Mouse (Mus musculus) forebrain, embryonic 14.5 days (tissue): ENCODE measurements around the gene Grik3. TPM values are rescaled to one million over a fixed set of nuclear protein-coding genes. Genes with fewer than 3 reads are reported as not detected.

Source experiments
- ATAC-seq: fragments of 200-750 bp; cut with Nextera tagmentation; 2 replicates; pipeline ENCODE4 v1.8.0; 2017; ENCODE audit warnings: mild to moderate bottlenecking, moderate library complexity
- DNase-seq: peaks from one replicate; pipeline ENCODE4 v3.0.0-alpha.2; 2015; ENCODE audit warnings: low spot score
- H3K27ac ChIP-seq: fragments of 300-500 bp; sonication (generic); 2 replicates; pipeline ENCODE4 v1.5.1; 2014; ENCODE audit warnings: low read depth, mild to moderate bottlenecking, control low read depth, low read length, moderate library complexity
- H3K27me3 ChIP-seq: fragments of 300-500 bp; sonication (generic); replicated peaks from 2 replicates; pipeline ENCODE4 v1.6.1; 2014; ENCODE audit warnings: low read length, control low read depth, mixed read lengths; ENCODE audit not compliant: control insufficient read depth, insufficient read depth
- H3K36me3 ChIP-seq: fragments of 300-500 bp; sonication (generic); 2 replicates; pipeline ENCODE4 v1.6.1; 2014; ENCODE audit warnings: low read length, control low read depth; ENCODE audit not compliant: control insufficient read depth, insufficient read depth
- H3K4me1 ChIP-seq: fragments of 300-500 bp; sonication (generic); 2 replicates; pipeline ENCODE4 v1.6.1; 2014; ENCODE audit warnings: antibody characterized with exemption, low read length, control low read depth; ENCODE audit not compliant: control insufficient read depth, insufficient read depth
- H3K4me2 ChIP-seq: fragments of 300-500 bp; sonication (generic); 2 replicates; pipeline ENCODE4 v1.6.1; 2014; ENCODE audit warnings: mild to moderate bottlenecking, control low read depth, low read length
- H3K4me3 ChIP-seq: fragments of 300-500 bp; sonication (generic); 2 replicates; pipeline ENCODE4 v1.5.1; 2014; ENCODE audit warnings: low read depth, low read length, control low read depth
- H3K9ac ChIP-seq: fragments of 300-500 bp; sonication (generic); 2 replicates; pipeline ENCODE4 v1.6.1; 2014; ENCODE audit warnings: mild to moderate bottlenecking, low read length, control low read depth, moderate library complexity
- H3K9me3 ChIP-seq: fragments of 300-500 bp; sonication (generic); replicated peaks from 2 replicates; pipeline ENCODE4 v1.6.1; 2016; ENCODE audit warnings: low read length, control low read depth, mixed read lengths; ENCODE audit not compliant: control insufficient read depth
- WGBS: fragments of 180-500 bp; shearing (Covaris S2); extraction: QIAGEN DNeasy Blood & Tissue Kit; methylation state at CpG from one replicate; pipeline ENCODE4 v1.1.7; 2014; 5-methylcytosine and 5-hydroxymethylcytosine counted together
- polyA plus RNA-seq: library from polyadenylated mRNA; unstranded; fragments of >200 nt; fragmentation: Nextera tagmentation; extraction: Ambion mirVana; gene quantifications from 2 replicates; pipeline ENCODE4 v1.2.1, GENCODE M21; 2014

Grik3 gene
- polyA plus RNA-seq, 1 experiment from 2014 or later = 4.3 TPM

DNA sequence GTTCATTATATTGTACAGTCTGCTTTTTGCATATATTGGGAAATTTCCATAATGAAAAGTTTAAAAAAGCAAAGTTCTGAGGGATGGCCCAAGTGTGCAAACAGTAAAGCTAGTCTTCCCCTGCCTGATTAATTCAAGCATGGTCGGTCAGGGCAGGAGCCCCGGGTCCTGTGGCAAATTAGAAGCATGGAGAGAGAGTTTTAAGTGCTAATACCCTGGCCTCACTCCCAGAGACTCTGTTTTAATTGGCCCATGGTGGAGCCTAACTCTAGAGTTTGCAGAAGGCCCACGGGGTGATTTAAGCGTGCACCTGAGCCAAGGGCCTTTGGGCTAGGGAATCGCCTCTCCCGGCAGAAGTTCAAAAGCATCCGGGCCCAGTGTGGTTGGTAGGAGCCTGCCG, 215.2 kb downstream of the Grik3 start:
- Histone ChIP-seq H3K4me1 (peaks cover 27% of the 10 kb centered on the region), H3K27ac (no peak overlapping the region), H3K27me3 (no peaks in the 10 kb centered on the region), H3K36me3 (peaks cover 26% of the 10 kb centered on the region; the same call in 1 of the 2 replicates), H3K9me3 (no peaks in the 10 kb centered on the region), H3K4me2 (no peak overlapping the region), H3K9ac (no peak overlapping the region), H3K4me3 (no peak overlapping the region)
- WGBS = 21% methylated on average over 8 of the region's 8 CpGs
- DNase-seq (peak; percentile 82), ATAC-seq (peak; percentile 40; the same call in 1 of the 2 replicates)

DNA sequence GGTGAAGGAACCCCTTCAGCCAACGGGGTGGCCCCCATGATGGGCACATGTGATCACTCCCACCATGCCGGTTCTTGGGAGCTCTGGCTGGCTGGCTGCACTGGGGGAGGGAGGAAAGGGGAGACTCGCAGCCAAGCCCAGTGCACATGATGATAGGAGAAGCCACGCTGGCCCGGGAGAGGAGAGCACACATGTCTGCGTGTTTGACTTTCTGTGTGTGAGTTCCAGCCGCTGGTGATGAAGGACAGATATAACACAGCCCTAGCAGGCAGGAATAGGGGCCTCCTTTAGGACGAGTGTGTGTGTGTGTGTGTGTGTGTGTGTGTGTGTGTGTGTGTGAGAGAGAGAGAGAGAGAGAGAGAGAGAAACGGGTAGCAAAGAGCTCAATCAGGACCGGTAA, 219.2 kb downstream of the Grik3 start:
- no peaks in the 10 kb centered on the region for H3K27me3 ChIP-seq
- no peak overlapping the region for H3K27ac ChIP-seq
- no peak overlapping the region for H3K4me2 ChIP-seq
- peaks cover 5% of the 10 kb centered on the region for H3K4me1 ChIP-seq
- 88% methylated on average over 8 of the region's 10 CpGs for WGBS
- H3K36me3 ChIP-seq = peaks cover 22% of the 10 kb centered on the region; the same call in 1 of the 2 replicates
- H3K9ac ChIP-seq = no peak overlapping the region
- H3K4me3 ChIP-seq = no peak overlapping the region
- DNase-seq (no peak), ATAC-seq (no peak)
- H3K9me3 ChIP-seq = no peaks in the 10 kb centered on the region

DNA sequence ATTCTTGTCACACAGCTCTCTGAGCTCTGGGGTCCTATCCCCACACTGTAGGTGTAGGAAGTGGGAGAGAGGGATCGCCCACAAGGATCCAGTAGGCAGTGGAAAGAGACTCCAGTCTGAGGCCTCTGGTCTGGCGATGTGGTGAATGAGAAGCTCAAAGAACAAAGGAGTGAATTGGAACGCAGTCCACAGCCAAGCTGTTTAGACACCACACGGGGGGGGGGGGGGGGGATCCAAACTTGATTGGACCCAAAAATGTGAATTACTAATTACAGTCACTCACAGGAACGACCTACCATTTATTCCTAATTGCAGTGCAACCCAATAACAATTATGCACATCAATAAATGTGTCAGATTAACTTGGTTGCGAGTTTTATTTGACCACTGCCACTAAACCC, 227.4 kb downstream of the Grik3 start:
- H3K9me3 ChIP-seq = no peaks in the 10 kb centered on the region
- peaks cover 20% of the 10 kb centered on the region for H3K4me1 ChIP-seq
- no peaks in the 10 kb centered on the region for H3K36me3 ChIP-seq
- DNase-seq = peak; percentile 38
- no peak for ATAC-seq
- 12% methylated on average over 6 of the region's 6 CpGs for WGBS
- H3K27me3 ChIP-seq = no peaks in the 10 kb centered on the region; the same call in 1 of the 2 replicates
- H3K4me2 ChIP-seq = peak overlapping the region; percentile 3; the same call in 1 of the 2 replicates
- no peak overlapping the region for H3K4me3 ChIP-seq
- no peak overlapping the region for H3K27ac ChIP-seq
- H3K9ac ChIP-seq = no peak overlapping the region

DNA sequence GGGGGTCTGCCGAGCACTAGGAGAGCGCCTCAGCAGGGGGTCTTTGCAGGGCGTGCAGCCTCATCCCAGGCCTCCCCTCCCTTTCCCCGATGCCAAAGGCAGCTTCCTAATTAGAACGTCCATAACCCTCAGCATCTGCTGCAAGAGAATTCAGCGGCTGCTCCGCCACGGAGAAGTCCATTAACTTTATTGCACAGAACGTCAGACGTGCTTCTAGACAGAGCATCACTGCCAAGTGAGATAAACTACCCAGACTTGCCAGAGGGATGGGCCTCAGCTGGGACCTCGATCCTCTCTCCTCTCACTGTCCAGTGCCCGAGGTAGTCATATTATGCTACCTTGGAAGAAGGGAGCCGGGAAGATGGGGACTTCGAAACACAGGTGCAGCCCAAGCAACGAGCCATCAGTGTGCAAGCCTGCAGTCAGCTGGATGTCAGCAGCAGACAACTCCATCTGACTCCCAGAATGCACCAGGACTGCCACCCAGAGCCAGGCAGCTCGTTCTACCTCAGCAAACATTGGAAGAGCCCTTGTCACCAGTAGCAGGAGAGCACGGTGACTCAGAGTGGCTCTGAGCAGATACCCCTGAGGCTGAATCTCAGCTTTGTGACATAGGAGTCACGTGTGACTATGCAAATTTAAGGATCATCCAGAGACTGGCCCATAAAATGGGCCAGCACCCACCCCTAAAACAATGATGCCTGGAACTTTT, 228.1 kb downstream of the Grik3 start:
- ATAC-seq (peak; percentile 49), DNase-seq (peak; percentile 67)
- Histone ChIP-seq H3K27me3 (no peaks in the 10 kb centered on the region; the same call in 1 of the 2 replicates), H3K4me2 (peak overlapping the region; percentile 3; the same call in 1 of the 2 replicates), H3K27ac (no peak overlapping the region), H3K9ac (no peak overlapping the region), H3K9me3 (no peaks in the 10 kb centered on the region), H3K4me3 (no peak overlapping the region), H3K4me1 (peaks cover 20% of the 10 kb centered on the region), H3K36me3 (no peaks in the 10 kb centered on the region)
- 21% methylated on average over 18 of the region's 18 CpGs for WGBS

DNA sequence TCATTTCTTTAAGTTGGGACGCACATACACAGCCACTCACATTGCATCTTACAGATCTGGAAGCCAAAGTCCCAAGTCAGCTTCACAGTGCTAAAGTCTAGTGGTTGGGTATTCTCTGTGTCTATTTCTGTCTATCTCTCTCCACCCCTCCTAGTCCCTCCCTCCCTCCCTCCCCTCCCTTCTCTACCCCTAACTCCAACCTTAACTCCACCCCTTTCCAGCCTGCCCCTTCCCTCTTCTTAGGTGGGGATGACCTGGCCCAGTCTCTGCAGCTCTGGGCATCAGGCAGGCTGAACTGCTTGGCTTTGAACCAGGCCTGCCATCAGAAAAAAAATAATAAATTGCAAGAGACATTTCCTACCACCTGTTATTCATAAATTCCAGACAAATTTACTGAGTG, 235.7 kb downstream of the Grik3 start:
- no peak overlapping the region for H3K27ac ChIP-seq
- DNase-seq = no peak
- H3K9ac ChIP-seq = no peak overlapping the region
- H3K9me3 ChIP-seq = no peaks in the 10 kb centered on the region
- no peak overlapping the region for H3K4me2 ChIP-seq
- H3K27me3 ChIP-seq = peaks cover 31% of the 10 kb centered on the region
- 96% methylated on average over 1 of the region's 1 CpGs for WGBS
- H3K4me3 ChIP-seq = no peak overlapping the region
- no peak for ATAC-seq
- no peaks in the 10 kb centered on the region for H3K36me3 ChIP-seq
- peaks cover 15% of the 10 kb centered on the region for H3K4me1 ChIP-seq

DNA sequence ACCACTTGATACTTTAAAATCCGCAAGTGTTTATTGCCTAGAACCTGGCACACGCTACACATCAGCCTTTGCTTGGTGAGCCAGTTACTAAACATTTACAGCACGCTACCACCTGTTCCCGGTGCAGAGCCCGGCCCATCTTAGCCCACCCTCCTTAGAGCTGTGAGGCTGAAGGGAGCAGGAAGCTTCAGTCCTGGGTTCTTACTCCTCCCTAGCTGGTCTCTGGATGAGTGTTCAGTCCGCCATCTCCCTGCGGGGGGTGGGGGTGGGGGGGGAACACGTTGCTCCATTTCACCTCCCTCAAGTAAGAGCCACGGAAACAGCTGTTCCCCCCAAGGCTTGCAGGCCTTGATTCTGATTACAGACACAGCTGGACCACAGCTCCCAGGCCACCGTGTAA, 236.5 kb downstream of the Grik3 start:
- Histone ChIP-seq H3K4me2 (no peak overlapping the region), H3K4me3 (no peak overlapping the region), H3K9ac (no peak overlapping the region), H3K27ac (no peak overlapping the region), H3K9me3 (no peaks in the 10 kb centered on the region), H3K27me3 (peaks cover 36% of the 10 kb centered on the region), H3K4me1 (peaks cover 15% of the 10 kb centered on the region), H3K36me3 (no peaks in the 10 kb centered on the region)
- WGBS = 35% methylated on average over 10 of the region's 10 CpGs
- DNase-seq = no peak
- no peak for ATAC-seq

DNA sequence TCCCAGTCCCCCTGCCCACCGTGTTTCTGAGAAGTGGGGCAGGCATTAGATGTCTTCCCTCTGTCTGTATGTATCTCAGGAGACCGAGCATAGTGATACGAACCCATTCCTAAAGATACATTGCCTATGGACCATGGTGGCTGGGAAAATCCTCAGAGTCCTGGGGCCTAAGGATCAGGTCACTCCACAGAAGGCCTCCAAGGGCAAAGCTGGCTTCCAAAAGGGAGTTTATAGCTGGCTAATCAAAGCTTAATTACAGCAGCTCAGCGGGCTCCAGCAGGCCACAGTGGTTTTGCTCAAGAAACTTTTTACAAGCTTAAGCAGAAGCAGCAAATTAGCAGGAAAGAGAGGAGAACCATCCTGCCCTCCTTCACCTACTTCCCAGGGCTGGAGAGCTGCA, 237.1 kb downstream of the Grik3 start:
- DNase-seq (no peak), ATAC-seq (no peak)
- H3K4me3 ChIP-seq = no peak overlapping the region
- no peak overlapping the region for H3K27ac ChIP-seq
- H3K27me3 ChIP-seq = peaks cover 36% of the 10 kb centered on the region
- no peak overlapping the region for H3K4me2 ChIP-seq
- 12% methylated on average over 4 of the region's 4 CpGs for WGBS
- H3K36me3 ChIP-seq = no peaks in the 10 kb centered on the region
- no peaks in the 10 kb centered on the region for H3K9me3 ChIP-seq
- peaks cover 15% of the 10 kb centered on the region for H3K4me1 ChIP-seq
- no peak overlapping the region for H3K9ac ChIP-seq

DNA sequence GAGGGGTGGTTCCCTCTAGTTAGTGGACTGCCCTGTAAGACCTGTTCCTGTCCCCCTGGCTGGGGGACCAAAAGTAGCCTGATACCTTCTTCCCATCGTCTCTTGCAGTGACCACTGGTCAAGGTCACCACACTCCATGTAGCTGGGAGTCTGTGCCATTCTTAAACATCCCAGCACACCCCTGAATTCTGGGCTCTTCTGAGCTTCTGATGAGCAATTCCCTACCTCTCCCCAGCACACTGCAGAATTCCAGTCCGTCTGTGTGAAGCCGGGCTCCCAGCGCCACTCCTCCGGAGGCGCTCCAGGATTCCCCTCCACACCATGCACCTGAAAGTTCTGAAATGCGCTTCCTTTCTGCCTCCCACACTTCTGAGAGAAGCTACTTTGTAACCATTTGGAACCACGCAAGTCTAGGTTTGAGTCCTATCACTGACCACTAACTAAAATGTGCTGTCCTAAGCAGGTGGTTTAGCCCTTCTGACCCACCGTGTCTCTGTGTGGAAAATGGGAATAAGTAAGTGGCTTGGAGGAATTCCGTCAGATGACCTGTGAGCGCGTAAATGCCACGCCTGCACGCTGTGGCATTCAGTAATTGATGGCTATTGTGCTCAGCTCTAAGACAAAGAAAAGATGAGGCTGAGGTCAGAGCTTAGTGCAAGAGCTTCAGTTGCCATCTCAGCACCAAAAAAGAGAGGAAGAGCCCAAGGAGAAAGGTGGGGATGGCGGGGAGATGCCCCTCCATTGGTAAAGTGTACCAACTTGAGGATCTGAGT, 237.8 kb downstream of the Grik3 start:
- Histone ChIP-seq H3K4me3 (no peak overlapping the region), H3K36me3 (no peaks in the 10 kb centered on the region), H3K9ac (no peak overlapping the region), H3K27me3 (peaks cover 36% of the 10 kb centered on the region), H3K9me3 (no peaks in the 10 kb centered on the region), H3K4me2 (no peak overlapping the region), H3K27ac (no peak overlapping the region), H3K4me1 (peaks cover 15% of the 10 kb centered on the region)
- WGBS = 11% methylated on average over 15 of the region's 15 CpGs
- no peak for ATAC-seq
- no peak for DNase-seq
